Mouse (Mus musculus) 416B (cell line): Measurements from ENCODE around the gene Rusc1.
"Not testable (repeated sequence)": the region's sequence is repeated elsewhere in the genome, so short reads cannot be mapped to it uniquely, and the experiment has no call there.

ENCODE experiments used
- DNase-seq: peaks from one replicate; pipeline ENCODE4 v3.0.0; 2011; ENCODE audit warnings: low read depth

Gene Rusc1

DNA sequence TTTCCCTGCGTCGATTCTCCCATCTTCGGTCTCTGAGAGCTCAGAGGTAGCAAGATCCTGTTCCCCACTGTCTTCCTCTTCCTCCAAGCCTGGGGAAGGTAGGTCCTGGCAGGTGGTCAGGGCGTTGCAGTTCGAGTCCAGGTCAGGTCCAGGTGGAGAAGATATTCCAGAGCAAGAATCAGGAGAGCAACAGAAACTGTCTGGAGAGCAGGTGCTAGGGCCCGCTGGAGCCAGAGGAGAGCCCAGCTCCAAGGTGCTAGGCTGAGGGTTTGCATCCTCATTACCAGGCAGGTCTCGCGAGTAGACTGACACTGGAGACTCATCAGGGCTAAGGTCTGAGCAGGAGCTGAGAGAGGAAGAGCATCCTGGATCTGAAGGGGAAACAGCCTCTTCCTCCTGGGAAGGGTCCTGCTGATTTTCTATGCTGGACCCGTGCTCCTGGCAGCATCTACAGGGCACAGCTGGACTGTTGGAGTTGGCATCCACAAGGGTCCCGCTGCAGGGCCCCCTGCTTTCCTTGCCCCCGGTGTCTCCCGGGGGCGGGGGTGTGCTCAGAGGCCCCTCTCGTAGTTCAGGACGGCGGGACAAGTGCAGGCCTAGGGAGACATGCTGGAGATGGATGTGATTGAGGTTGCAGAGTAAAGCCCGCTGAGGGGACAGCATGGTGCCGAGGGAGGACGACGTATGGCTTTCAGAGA is 1.2 kb downstream of the Rusc1 start:
- DNase-seq, result no peak

DNA sequence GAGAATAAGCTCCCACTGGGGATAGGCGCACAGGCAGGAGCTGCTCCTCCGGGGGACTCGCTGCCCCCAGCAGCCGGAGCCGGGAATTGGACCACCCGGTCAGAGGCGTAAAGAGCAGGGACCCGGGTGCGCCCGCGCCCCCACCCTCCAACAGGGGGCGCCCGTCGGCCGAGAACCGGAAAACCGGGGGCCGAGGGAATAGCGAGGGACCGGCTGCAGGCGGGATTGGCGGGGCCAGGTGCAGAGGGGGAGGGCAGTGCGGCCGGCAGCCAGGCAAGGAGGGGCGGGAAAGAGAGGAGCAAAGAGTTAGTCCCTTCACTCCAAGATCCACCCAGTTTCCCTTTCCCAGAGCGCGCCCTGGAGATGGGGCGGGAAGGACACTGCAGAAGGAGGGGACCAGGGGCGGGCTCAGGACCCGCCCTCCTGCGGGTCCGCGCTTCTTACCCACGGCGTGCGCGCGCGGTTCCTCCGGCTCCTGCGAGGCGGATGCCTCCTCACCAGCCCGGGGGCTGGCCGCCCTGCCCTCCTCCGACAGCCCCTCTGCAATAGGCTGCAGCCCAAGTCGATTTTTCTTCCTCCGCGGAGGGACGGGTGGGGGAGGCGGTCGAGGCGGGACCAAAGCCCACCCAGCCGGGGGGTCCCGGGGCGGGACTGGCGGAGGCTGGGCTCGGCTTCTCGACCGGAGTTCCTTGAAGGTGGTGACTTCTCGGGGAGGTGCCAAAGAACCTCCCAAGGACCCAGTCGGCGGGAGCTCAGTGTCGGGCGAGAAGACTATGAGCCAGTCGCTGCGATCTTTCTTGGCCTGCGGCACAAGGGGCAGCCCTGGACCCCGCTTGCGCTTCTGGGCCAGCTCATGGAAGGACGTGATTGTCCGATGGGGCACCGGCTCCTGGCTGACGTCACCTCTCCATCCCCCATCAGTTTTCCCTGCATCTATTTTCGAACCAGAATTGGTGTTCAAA is 2.1 kb downstream of the Rusc1 start:
- DNase-seq, result peak; percentile 75

- peak; percentile 94 for DNase-seq
Measured at GRCm38 (mm10) chr3:89089882-89090591, 3.1 kb downstream of the Rusc1 start.

GRCm38 (mm10) chr3:89088974-89089373 is 4.1 kb downstream of the Rusc1 start:
- DNase-seq, result no peak

GRCm38 (mm10) chr3:89087338-89088110 is 5.6 kb downstream of the Rusc1 start:
- DNase-seq, result peak; percentile 90

- no peak for DNase-seq
Measured at GRCm38 (mm10) chr3:89084654-89085190, 8.4 kb downstream of the Rusc1 start.

- no peak for DNase-seq
Measured at GRCm38 (mm10) chr3:89084133-89084532, 9.0 kb downstream of the Rusc1 start.

- not testable (repeated sequence) for DNase-seq
Measured at GRCm38 (mm10) chr3:89082287-89082686, 10.8 kb downstream of the Rusc1 start.

GRCm38 (mm10) chr3:89077383-89077782 is 15.7 kb downstream of the Rusc1 start:
- DNase-seq, result no peak

DNA sequence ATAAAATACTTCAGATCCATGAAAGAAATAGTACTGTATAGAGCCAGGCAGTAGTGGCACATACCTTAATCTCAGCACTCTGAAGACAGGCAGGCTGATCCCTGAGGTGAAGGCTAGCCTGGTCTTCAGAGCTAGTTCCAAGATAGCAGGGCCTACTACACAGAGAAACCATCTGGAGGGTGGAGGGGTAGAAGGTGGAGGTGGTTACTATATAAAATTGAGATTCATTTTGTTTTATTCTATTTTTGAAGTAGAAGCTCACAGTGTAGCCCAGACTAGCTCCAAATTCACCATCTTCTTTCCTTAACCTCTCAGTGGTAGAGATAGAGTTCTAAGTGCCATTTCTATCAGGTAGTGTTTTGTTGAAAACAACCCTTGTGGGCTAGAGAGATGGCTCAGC is 25.8 kb downstream of the Rusc1 start:
- DNase-seq, result no peak

GRCm38 (mm10) chr3:89061696-89062095 is 31.4 kb downstream of the Rusc1 start:
- peak; percentile 48 for DNase-seq

DNA sequence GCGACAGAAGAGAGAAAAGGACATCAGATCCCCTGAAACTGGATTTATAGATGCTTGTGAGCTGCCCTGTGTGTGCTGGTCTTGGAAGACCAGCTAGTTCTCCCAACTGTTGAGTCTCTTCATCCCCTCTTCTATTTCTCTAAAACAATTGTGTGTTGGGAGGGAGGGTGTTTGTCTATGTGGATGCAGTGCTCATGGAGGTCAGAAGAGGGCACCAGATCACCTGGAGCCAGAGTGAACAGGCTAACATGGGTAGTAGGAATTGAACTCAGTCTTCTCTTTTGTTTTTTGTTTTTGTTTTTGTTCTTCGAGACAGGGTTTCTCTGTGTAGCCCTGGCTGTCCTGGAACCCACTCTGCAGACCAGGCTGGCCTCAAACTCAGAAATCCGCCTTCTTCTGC is 34.3 kb downstream of the Rusc1 start:
- peak; percentile 59 for DNase-seq

DNA sequence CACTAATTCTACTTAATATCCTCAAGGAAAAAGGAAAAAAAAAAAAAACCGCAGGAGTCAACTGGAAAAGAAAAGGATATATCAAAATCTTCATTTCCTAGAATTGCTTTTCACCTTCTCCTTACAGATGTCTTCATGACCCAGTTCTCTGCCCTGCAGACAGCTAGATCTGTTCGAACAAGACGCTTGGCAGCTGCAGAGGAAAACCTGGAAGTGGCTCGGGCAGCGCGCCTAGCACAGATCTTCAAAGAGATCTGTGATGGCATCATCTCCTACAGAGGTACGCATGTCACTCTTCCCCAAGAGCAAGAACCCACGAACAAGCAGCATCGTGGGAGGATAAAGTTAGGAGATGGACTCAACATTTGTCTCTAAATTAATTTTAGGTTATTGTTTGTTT is 34.8 kb downstream of the Rusc1 start:
- DNase-seq, result no peak

DNA sequence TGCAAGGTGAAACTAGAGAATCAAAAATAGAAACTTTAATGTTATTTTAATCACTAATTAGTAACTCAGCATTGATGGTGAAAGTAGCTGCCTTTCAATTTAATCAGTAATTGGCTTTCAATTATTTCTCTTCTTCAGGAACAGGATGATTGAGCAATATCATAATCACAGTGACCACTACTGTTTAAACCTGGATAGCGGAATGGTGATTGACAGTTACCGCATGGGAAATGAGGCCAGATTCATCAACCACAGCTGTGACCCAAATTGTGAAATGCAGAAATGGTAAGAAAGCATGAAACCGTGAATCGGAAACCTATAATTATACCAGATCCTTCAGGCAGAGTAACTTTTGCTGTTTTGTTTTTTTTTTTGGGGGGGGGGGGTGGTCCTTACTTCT is 49.8 kb downstream of the Rusc1 start:
- DNase-seq, result peak; percentile 65
